Comparison of ENCODE assay signal across 18 mouse cellular contexts in the genomic region with DNA sequence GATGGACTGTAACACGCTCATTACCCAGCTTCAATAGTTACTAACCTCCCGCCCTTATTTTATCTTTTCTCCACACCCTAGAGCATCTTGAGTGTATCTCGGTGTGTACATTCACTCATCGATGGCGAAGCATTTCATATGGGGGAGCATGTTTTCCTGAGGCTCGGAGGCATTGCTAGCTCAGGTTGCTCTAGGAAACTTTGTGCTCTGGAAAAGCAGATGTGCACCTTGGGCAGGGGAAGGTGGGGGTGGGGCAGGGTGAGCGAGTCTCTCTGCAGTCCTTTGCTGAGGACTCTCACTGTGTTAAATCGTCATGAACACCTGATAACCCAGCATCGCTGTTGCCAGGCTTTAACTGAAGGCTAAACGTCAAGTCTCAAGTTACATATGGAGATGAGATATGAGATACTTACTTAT. TPM values are rescaled to one million over a fixed set of nuclear protein-coding genes. Genes with fewer than 3 reads are reported as not detected.
DNase-seq lines count a peak whose midpoint lies in the region; ATAC-seq and TF ChIP-seq lines count a peak whose summit lies in the region.
"Had no signal": no experiment of that assay in that cellular context is flagged by ENCODE, and none has a peak within 500 bp of the region (broad histone marks: within the 10 kb centered on the region; RNA-seq: fewer than 3 reads in every experiment).

No protein-coding gene starts in this region.

- intact Hi-C loops in heart, postnatal 25 days (cut with DNase I) = no loop called here
- intact Hi-C loops in gastrocnemius, adult 2 months (cut with DNase I) = no loop called here

- H3K4me2 ChIP-seq in heart, embryonic 12.5 days = peak overlapping the region; percentile 2; the same call in 1 of the 2 replicates
- no peak overlapping the region for H3K4me2 ChIP-seq in intestine, embryonic 16.5 days (ENCODE audit: low read depth, low read length)
- peak overlapping the region; percentile 61 for H3K4me2 ChIP-seq in liver, postnatal 0 days (ENCODE audit: low read depth, low read length)
- no peak overlapping the region for H3K4me2 ChIP-seq in hindbrain, embryonic 12.5 days (replicated peaks)
- H3K4me2 ChIP-seq: hindbrain, embryonic 13.5 days; limb, embryonic 12.5 days; lung, embryonic 15.5 days; midbrain, embryonic 15.5 days had no signal

- H3K36me3 ChIP-seq in heart, embryonic 12.5 days = peaks cover 20% of the 10 kb centered on the region
- H3K36me3 ChIP-seq in intestine, embryonic 16.5 days (ENCODE audit: control insufficient read depth, insufficient read depth, low read length) = no peaks in the 10 kb centered on the region
- no peaks in the 10 kb centered on the region for H3K36me3 ChIP-seq in liver, postnatal 0 days (replicated peaks; ENCODE audit: insufficient read depth, low read length)
- peaks cover 19% of the 10 kb centered on the region for H3K36me3 ChIP-seq in hindbrain, embryonic 12.5 days

- TF ChIP-seq POLR2A in bone marrow, adult 2 months (IDR thresholded peaks at IDR 0.05; ENCODE audit: borderline replicate concordance, control insufficient read depth, low read depth, low read length) = no peak

- H3K27ac ChIP-seq in heart, embryonic 12.5 days (ENCODE audit: poor library complexity, severe bottlenecking) = no peak overlapping the region
- peak overlapping the region; percentile 54 for H3K27ac ChIP-seq in bone marrow, adult 2 months (ENCODE audit: control insufficient read depth, insufficient read depth, low read depth, low read length, poor library complexity)
- H3K27ac ChIP-seq in intestine, embryonic 16.5 days (ENCODE audit: low read length) = no peak overlapping the region
- peak overlapping the region; percentile 77 for H3K27ac ChIP-seq in liver, postnatal 0 days (ENCODE audit: low read depth)
- H3K27ac ChIP-seq in gastrocnemius, adult 2 months = no peak overlapping the region
- no peak overlapping the region for H3K27ac ChIP-seq in hindbrain, embryonic 12.5 days
- H3K27ac ChIP-seq: hindbrain, embryonic 13.5 days; kidney, postnatal 0 days; layer of hippocampus, adult 2 months; limb, embryonic 12.5 days; lung, embryonic 15.5 days; midbrain, embryonic 15.5 days had no signal

- no peaks in the 10 kb centered on the region for H3K9me3 ChIP-seq in heart, embryonic 12.5 days (replicated peaks)
- no peaks in the 10 kb centered on the region for H3K9me3 ChIP-seq in intestine, embryonic 16.5 days (ENCODE audit: control insufficient read depth, low read length)
- no peaks in the 10 kb centered on the region for H3K9me3 ChIP-seq in liver, postnatal 0 days (ENCODE audit: low read length)
- no peaks in the 10 kb centered on the region for H3K9me3 ChIP-seq in hindbrain, embryonic 12.5 days (replicated peaks)
- H3K9me3 ChIP-seq: hindbrain, embryonic 13.5 days; limb, embryonic 12.5 days; lung, embryonic 15.5 days; midbrain, embryonic 15.5 days had no signal

- no peaks in the 10 kb centered on the region for H3K27me3 ChIP-seq in heart, embryonic 12.5 days (replicated peaks)
- no peaks in the 10 kb centered on the region for H3K27me3 ChIP-seq in intestine, embryonic 16.5 days (replicated peaks; ENCODE audit: control insufficient read depth, insufficient read depth, low read length)
- no peaks in the 10 kb centered on the region for H3K27me3 ChIP-seq in liver, postnatal 0 days (ENCODE audit: insufficient read depth, low read length)
- H3K27me3 ChIP-seq in hindbrain, embryonic 12.5 days = no peaks in the 10 kb centered on the region
- H3K27me3 ChIP-seq: hindbrain, embryonic 13.5 days; limb, embryonic 12.5 days; lung, embryonic 15.5 days; midbrain, embryonic 15.5 days had no signal

- 49% methylated on average over 10 of the region's 10 CpGs for WGBS in heart, embryonic 12.5 days
- WGBS in bone marrow, adult 2 months = 58% methylated on average over 10 of the region's 10 CpGs
- 71% methylated on average over 10 of the region's 10 CpGs for WGBS in intestine, embryonic 16.5 days
- 42% methylated on average over 10 of the region's 10 CpGs for WGBS in liver, postnatal 0 days (ENCODE audit: insufficient replicate concordance)
- 85% methylated on average over 10 of the region's 10 CpGs for WGBS in hindbrain, embryonic 12.5 days

- no peak overlapping the region for H3K4me3 ChIP-seq in heart, embryonic 12.5 days
- no peak overlapping the region for H3K4me3 ChIP-seq in bone marrow, adult 2 months (replicated peaks; ENCODE audit: control insufficient read depth, low read depth, low read length)
- no peak overlapping the region for H3K4me3 ChIP-seq in intestine, embryonic 16.5 days (ENCODE audit: low read length)
- 0 out of 2 replicates have a peak overlapping the region, but pooled peaks have one; percentile 8 for H3K4me3 ChIP-seq in liver, postnatal 0 days (ENCODE audit: low read depth, low read length)
- H3K4me3 ChIP-seq in gastrocnemius, adult 2 months = no peak overlapping the region
- no peak overlapping the region for H3K4me3 ChIP-seq in hindbrain, embryonic 12.5 days
- H3K4me3 ChIP-seq: hindbrain, embryonic 13.5 days; layer of hippocampus, adult 2 months; limb, embryonic 12.5 days; lung, embryonic 15.5 days; midbrain, embryonic 15.5 days had no signal

- DNase-seq in heart, postnatal 25 days (ENCODE audit: low spot score) = no peak
- DNase-seq in liver, postnatal 0 days = peak; percentile 57
- DNase-seq in gastrocnemius, adult 2 months = no peak
- DNase-seq in layer of hippocampus, postnatal 25 days (ENCODE audit: extremely low spot score in 1 of 2, low spot score in 1 of 2) = no peak
- DNase-seq: adrenal gland, postnatal 25 days; cerebellum, postnatal 36 days; gastrocnemius, postnatal 25 days; retina, postnatal 1 day had no signal

- TF ChIP-seq EP300 in liver, postnatal 0 days (IDR thresholded peaks at IDR 0.05; ENCODE audit: low read depth) = peak; percentile 94

- no peak for TF ChIP-seq CTCF in bone marrow, adult 2 months (IDR thresholded peaks at IDR 0.05; ENCODE audit: control insufficient read depth, insufficient read depth, low read length)
- TF ChIP-seq CTCF in liver, postnatal 0 days (IDR thresholded peaks at IDR 0.05; ENCODE audit: low read depth) = no peak
- no peak for TF ChIP-seq CTCF in gastrocnemius, adult 2 months (IDR thresholded peaks at IDR 0.05)

- no peak overlapping the region for H3K9ac ChIP-seq in heart, embryonic 12.5 days
- H3K9ac ChIP-seq in intestine, embryonic 16.5 days (ENCODE audit: low read depth, low read length) = no peak overlapping the region
- no peak overlapping the region for H3K9ac ChIP-seq in liver, postnatal 0 days (replicated peaks)
- no peak overlapping the region for H3K9ac ChIP-seq in hindbrain, embryonic 12.5 days
- H3K9ac ChIP-seq: hindbrain, embryonic 13.5 days; limb, embryonic 12.5 days; lung, embryonic 15.5 days; midbrain, embryonic 15.5 days had no signal

- peaks cover 40% of the 10 kb centered on the region for H3K4me1 ChIP-seq in heart, embryonic 12.5 days (replicated peaks)
- peaks cover 4% of the 10 kb centered on the region; the same call in 1 of the 2 replicates for H3K4me1 ChIP-seq in bone marrow, adult 2 months (ENCODE audit: control insufficient read depth, insufficient read depth, low read length)
- H3K4me1 ChIP-seq in intestine, embryonic 16.5 days (ENCODE audit: control insufficient read depth, insufficient read depth, low read length) = no peaks in the 10 kb centered on the region; the same call in 1 of the 2 replicates
- H3K4me1 ChIP-seq in liver, postnatal 0 days (ENCODE audit: insufficient read depth) = peaks cover 24% of the 10 kb centered on the region
- peaks cover 20% of the 10 kb centered on the region for H3K4me1 ChIP-seq in hindbrain, embryonic 12.5 days

- ATAC-seq in heart, embryonic 12.5 days (ENCODE audit: insufficient number of reproducible peaks, low FRiP score) = no peak
- ATAC-seq in intestine, embryonic 16.5 days = 0 out of 2 replicates have a peak, but pooled peaks have one; percentile 57
- peak; percentile 89 for ATAC-seq in liver, postnatal 0 days
- no peak for ATAC-seq in hindbrain, embryonic 12.5 days (ENCODE audit: low FRiP score)

RNA-seq across cellular contexts. Expression of a gene that starts 48.9 kb away (rescaled TPM):
- polyA plus RNA-seq in heart, embryonic 12.5 days (2016; fragmentation: Nextera tagmentation; extraction: Ambion mirVana) = 35.8 and 37.1 TPM in 2 replicates
- 10 to 100 TPM; 10.5 to 16.2 TPM for total RNA-seq in heart, postnatal 25 days (2021)
- polyA plus RNA-seq in bone marrow, adult 2 months (2011; ENCODE audit: insufficient read depth, insufficient read length, low replicate concordance, missing spikeins) = 11.4 and 16.8 TPM in 2 replicates
- polyA plus RNA-seq in intestine, embryonic 16.5 days (2015; fragmentation: Nextera tagmentation; extraction: Ambion mirVana) = 16.5 and 19.5 TPM in 2 replicates
- polyA plus RNA-seq in liver, postnatal 0 days (2015; fragmentation: Nextera tagmentation; extraction: Ambion mirVana) = 1.9 and 2.0 TPM in 2 replicates
- total RNA-seq in gastrocnemius, adult 2 months (2021) = 1 to 10 TPM in 1 of 2 experiments, under 1 TPM in 1; 0.46 to 1.1 TPM
- total RNA-seq in layer of hippocampus, postnatal 25 days (2021) = 10 to 100 TPM; 70.2 to 79.6 TPM
- 64.7 and 66.0 TPM in 2 replicates for polyA plus RNA-seq in hindbrain, embryonic 12.5 days (2016; fragmentation: Nextera tagmentation; extraction: Ambion mirVana)

Comparison
In these comparisons a context has a peak if more than half of its experiments do, and no peak if none do; other contexts are left out.
1. ATAC-seq: peak in intestine, embryonic 16.5 days (single experiment) and liver, postnatal 0 days (single experiment); none in heart, embryonic 12.5 days (single experiment) and hindbrain, embryonic 12.5 days (single experiment).
2. H3K27ac ChIP-seq: peak in bone marrow, adult 2 months (single experiment) and liver, postnatal 0 days (single experiment); none in heart, embryonic 12.5 days (single experiment), intestine, embryonic 16.5 days (single experiment), gastrocnemius, adult 2 months (single experiment) and hindbrain, embryonic 12.5 days (single experiment).
3. H3K4me2 ChIP-seq: peak in heart, embryonic 12.5 days (single experiment) and liver, postnatal 0 days (single experiment); none in intestine, embryonic 16.5 days (single experiment) and hindbrain, embryonic 12.5 days (single experiment).